Mouse (Mus musculus) spleen, adult 2 months (tissue): Measurements from ENCODE around the gene Barx1. TPM values are rescaled to one million over a fixed set of nuclear protein-coding genes. Genes with fewer than 3 reads are reported as not detected.

Experiments
- DNase-seq, 2 experiments: peaks; one replicate each; pipeline versions ENCODE4 v3.0.0 to v3.0.0-alpha.2; 2012 to 2021; ENCODE audit warnings: low spot score in 2 of 2, low read depth in 1 of 2
- H3K27ac ChIP-seq: fragments of 200-500 bp; 2 replicates; pipeline ENCODE4 v1.5.1; 2012; ENCODE audit warnings: low read length, inconsistent platforms; ENCODE audit not compliant: insufficient read depth
- H3K27me3 ChIP-seq: fragments of 200-500 bp; 2 replicates; pipeline ENCODE4 v1.6.1; 2012; ENCODE audit warnings: mild to moderate bottlenecking, moderate library complexity, low read length, inconsistent platforms; ENCODE audit not compliant: control insufficient read depth, insufficient read depth
- H3K36me3 ChIP-seq: fragments of 200-500 bp; 2 replicates; pipeline ENCODE4 v1.6.1; 2012; ENCODE audit warnings: mild to moderate bottlenecking, low read length, inconsistent platforms; ENCODE audit not compliant: control insufficient read depth, insufficient read depth
- H3K4me1 ChIP-seq: fragments of 200-500 bp; 2 replicates; pipeline ENCODE4 v1.6.1; 2011; ENCODE audit warnings: inconsistent platforms; ENCODE audit not compliant: control insufficient read depth, insufficient read depth, insufficient read length
- H3K4me3 ChIP-seq: fragments of 200-500 bp; 2 replicates; pipeline ENCODE4 v1.5.1; 2011; ENCODE audit warnings: mild to moderate bottlenecking, inconsistent platforms; ENCODE audit not compliant: insufficient read depth, insufficient read length; ENCODE audit errors: extremely low read depth
- CTCF ChIP-seq: fragments of 200-500 bp; IDR thresholded peaks from 2 replicates; pipeline ENCODE4 v1.5.1; 2011; ENCODE audit warnings: mild to moderate bottlenecking, inconsistent platforms; ENCODE audit not compliant: insufficient read depth, insufficient read length, insufficient replicate concordance; ENCODE audit errors: extremely low read depth
- POLR2A ChIP-seq: fragments of 200-500 bp; IDR thresholded peaks from 2 replicates; pipeline ENCODE4 v1.6.1; 2011; ENCODE audit warnings: low read depth, low read length, inconsistent platforms
- WGBS: fragments of 180-500 bp; shearing (Covaris S2); methylation state at CpG from one replicate; pipeline ENCODE4 v1.1.7; 2018; 5-methylcytosine and 5-hydroxymethylcytosine counted together
- polyA plus RNA-seq: library from polyadenylated mRNA; depleted of rRNA; stranded (reverse); fragments of >200 nt; gene quantifications from 2 replicates; pipeline ENCODE4 v1.2.3, GENCODE M21; 2012

Gene Barx1
- polyA plus RNA-seq, 1 experiment: 0.46 TPM

DNA sequence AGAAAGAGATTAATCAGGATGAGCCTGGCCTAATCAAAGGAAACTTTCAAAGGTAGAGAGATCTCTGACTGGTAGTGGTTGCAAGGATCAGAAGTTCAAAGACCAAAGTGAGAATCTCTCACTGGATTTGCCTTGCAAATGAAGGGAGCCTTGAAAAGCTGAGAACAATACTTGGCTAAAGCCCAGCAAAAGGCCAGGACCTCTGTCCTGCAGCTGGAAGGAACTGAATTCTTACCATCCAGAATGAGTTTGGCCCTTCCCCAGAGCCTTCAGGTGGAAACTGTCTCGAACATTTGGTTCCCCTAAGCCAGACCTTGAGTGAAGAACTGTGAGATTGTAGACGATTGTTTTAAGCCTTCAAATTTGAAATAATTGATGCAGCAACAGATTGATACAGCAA, 25.1 kb upstream of the Barx1 start:
- Histone ChIP-seq H3K27ac (no peak overlapping the region), H3K4me3 (no peak overlapping the region), H3K4me1 (no peaks in the 10 kb centered on the region), H3K27me3 (no peaks in the 10 kb centered on the region), H3K36me3 (no peaks in the 10 kb centered on the region)
- DNase-seq: no peak
- WGBS: 64% methylated on average over 2 of the region's 2 CpGs
- TF ChIP-seq CTCF: no peak
- TF ChIP-seq POLR2A: no peak

GRCm38 (mm10) chr13:48639570-48639969, 23.2 kb upstream of the Barx1 start:
- no peaks in the 10 kb centered on the region for H3K36me3 ChIP-seq
- no peak for TF ChIP-seq POLR2A
- peak; percentile 71; the same call in 1 of the 2 replicates for TF ChIP-seq CTCF
- H3K4me3 ChIP-seq: no peak overlapping the region
- no peak overlapping the region for H3K27ac ChIP-seq
- no peaks in the 10 kb centered on the region for H3K4me1 ChIP-seq
- H3K27me3 ChIP-seq: no peaks in the 10 kb centered on the region
- DNase-seq: peak; percentile 47 to 56

GRCm38 (mm10) chr13:48643072-48643471, 19.7 kb upstream of the Barx1 start:
- TF ChIP-seq POLR2A: no peak
- TF ChIP-seq CTCF: no peak
- Histone ChIP-seq H3K4me1 (no peaks in the 10 kb centered on the region), H3K36me3 (no peaks in the 10 kb centered on the region), H3K27me3 (no peaks in the 10 kb centered on the region), H3K27ac (no peak overlapping the region), H3K4me3 (no peak overlapping the region)
- no peak for DNase-seq
- WGBS: 76% methylated on average over 6 of the region's 6 CpGs

DNA sequence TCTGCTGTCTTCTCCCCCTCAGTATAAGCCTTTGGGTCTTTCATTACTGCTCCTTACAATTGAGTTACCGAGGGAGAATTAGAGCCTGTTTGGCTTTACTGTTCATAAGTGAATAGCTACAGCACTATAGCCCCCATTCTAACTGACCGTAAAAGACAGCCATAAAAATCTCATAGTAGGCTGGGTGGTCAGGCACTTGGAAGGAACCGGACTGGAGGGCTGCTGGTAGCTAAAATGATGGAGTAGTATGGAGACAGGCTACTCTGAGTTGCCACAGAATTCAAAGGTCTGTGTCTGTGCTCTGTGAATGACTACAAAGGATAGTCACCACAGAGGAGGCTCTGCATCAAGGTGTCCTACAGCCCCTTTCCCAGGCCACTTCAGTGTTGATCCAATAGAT, 18.8 kb upstream of the Barx1 start:
- Histone ChIP-seq H3K4me3 (no peak overlapping the region), H3K27ac (no peak overlapping the region), H3K27me3 (no peaks in the 10 kb centered on the region), H3K36me3 (no peaks in the 10 kb centered on the region), H3K4me1 (no peaks in the 10 kb centered on the region)
- no peak for DNase-seq
- WGBS: 87% methylated on average over 3 of the region's 3 CpGs
- no peak for TF ChIP-seq CTCF
- no peak for TF ChIP-seq POLR2A

DNA sequence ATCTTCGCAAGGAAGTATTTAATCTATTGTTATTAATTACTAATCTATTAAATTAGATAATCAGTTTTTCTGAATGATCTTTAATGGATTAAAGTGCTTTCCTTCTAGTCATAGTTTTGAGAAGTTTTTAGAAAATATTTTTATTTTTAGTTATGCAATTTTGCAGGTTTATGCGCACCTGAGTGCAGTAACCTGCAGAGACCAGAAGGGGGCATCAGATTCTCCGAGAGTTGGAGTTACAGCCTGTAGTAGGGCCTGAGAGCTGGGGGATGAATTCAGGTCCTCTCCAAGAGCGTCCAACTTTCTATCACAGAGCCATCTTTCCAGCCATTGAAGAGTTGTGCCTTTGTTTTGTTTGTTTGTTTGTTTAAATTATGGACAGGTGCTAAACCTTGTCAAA, 16.1 kb upstream of the Barx1 start:
- Histone ChIP-seq H3K27me3 (no peaks in the 10 kb centered on the region), H3K36me3 (no peaks in the 10 kb centered on the region), H3K4me1 (no peaks in the 10 kb centered on the region), H3K4me3 (no peak overlapping the region), H3K27ac (no peak overlapping the region)
- TF ChIP-seq POLR2A (no peak), CTCF (no peak)
- no peak for DNase-seq
- WGBS: 87% methylated on average over 4 of the region's 4 CpGs

DNA sequence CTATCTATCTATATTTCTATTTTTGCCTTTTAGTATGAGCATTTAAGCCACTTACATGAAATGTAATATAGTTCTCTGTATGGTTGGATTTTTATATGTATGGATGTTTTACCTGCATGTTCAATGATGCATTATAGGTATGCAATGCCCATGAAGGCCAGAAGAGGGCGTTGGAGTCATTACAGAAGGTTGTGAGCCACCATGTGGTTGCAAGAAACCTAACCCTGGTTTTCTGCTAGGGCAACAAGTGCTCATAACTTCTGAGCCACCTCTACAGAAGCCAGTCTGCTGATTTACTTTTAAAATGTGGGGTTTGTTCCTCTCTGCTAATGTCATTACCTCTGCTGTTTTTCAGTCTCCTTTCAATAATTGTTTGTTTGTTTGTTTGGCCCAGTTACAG, 12.2 kb upstream of the Barx1 start:
- Histone ChIP-seq H3K4me3 (no peak overlapping the region), H3K27me3 (peaks cover 4% of the 10 kb centered on the region; the same call in 1 of the 2 replicates), H3K4me1 (no peaks in the 10 kb centered on the region), H3K36me3 (no peaks in the 10 kb centered on the region), H3K27ac (no peak overlapping the region)
- TF ChIP-seq CTCF: no peak
- TF ChIP-seq POLR2A: no peak
- DNase-seq: no peak
- WGBS: 3% methylated on average over 1 of the region's 1 CpGs

- Histone ChIP-seq H3K27me3 (peaks cover 5% of the 10 kb centered on the region; the same call in 1 of the 2 replicates), H3K4me3 (no peak overlapping the region), H3K4me1 (no peaks in the 10 kb centered on the region), H3K36me3 (no peaks in the 10 kb centered on the region), H3K27ac (no peak overlapping the region)
- DNase-seq: no peak
- 59% methylated on average over 6 of the region's 6 CpGs for WGBS
- no peak for TF ChIP-seq POLR2A
- no peak for TF ChIP-seq CTCF
Observed at GRCm38 (mm10) chr13:48651132-48652065, 11.4 kb upstream of the Barx1 start.
